Mouse (Mus musculus) CH12.LX (cell line): ENCODE results near the gene Hoxa11. TPM values are rescaled to one million over a fixed set of nuclear protein-coding genes. Genes with fewer than 3 reads are reported as not detected.

Source experiments
- DNase-seq: peaks from one replicate; pipeline ENCODE4 v3.0.0-alpha.2; 2013; ENCODE audit errors: extremely low read depth
- H3K27ac ChIP-seq: 2 replicates; pipeline ENCODE4 v1.5.1; 2012; ENCODE audit warnings: low read depth, mild to moderate bottlenecking, control low read depth, moderate library complexity; ENCODE audit not compliant: insufficient read depth
- H3K27me3 ChIP-seq: replicated peaks from 2 replicates; pipeline ENCODE3; 2012; ENCODE audit warnings: inconsistent platforms
- H3K36me3 ChIP-seq, 2 experiments: replicated peaks in 1 of 2; 2 replicates each; pipeline versions ENCODE3 to v1.6.1; 2012; ENCODE audit warnings: inconsistent platforms in 1 of 2, low read length in 1 of 2, mild to moderate bottlenecking in 1 of 2, mixed read lengths in 1 of 2, moderate library complexity in 1 of 2; ENCODE audit not compliant: control insufficient read depth in 1 of 2, insufficient read depth in 1 of 2
- H3K4me1 ChIP-seq, 2 experiments: 2 replicates each; pipeline ENCODE4 v1.6.1; 2012; ENCODE audit warnings: inconsistent platforms in 1 of 2, moderate library complexity in 1 of 2; ENCODE audit not compliant: insufficient read depth in 2 of 2, control insufficient read depth in 1 of 2
- H3K4me2 ChIP-seq: 2 replicates; pipeline ENCODE4 v1.6.1; 2012; ENCODE audit warnings: low read depth, mild to moderate bottlenecking, control low read depth; ENCODE audit not compliant: poor library complexity, insufficient read depth, severe bottlenecking
- H3K4me3 ChIP-seq, 3 experiments: fragments of 150-350 bp in 1 of 3; sonication (generic) in 1 of 3; replicated peaks in 1 of 3; 2 replicates each; pipeline versions ENCODE3 to v1.5.1; 2011 to 2012; ENCODE audit warnings: low read depth in 2 of 3, low read length in 2 of 3, mild to moderate bottlenecking in 2 of 3, moderate library complexity in 2 of 3, control low read depth in 1 of 3, improper control_type of control experiment in 1 of 3, inconsistent platforms in 1 of 3, mixed read lengths in 1 of 3; ENCODE audit not compliant: poor library complexity in 1 of 3
- H3K79me2 ChIP-seq: replicated peaks from 2 replicates; pipeline ENCODE4 v1.6.1; 2012; ENCODE audit warnings: mild to moderate bottlenecking, moderate library complexity; ENCODE audit not compliant: control insufficient read depth, poor library complexity, insufficient read depth, severe bottlenecking; ENCODE audit errors: extremely low read depth
- H3K9ac ChIP-seq: 2 replicates; pipeline ENCODE4 v1.6.1; 2012; ENCODE audit warnings: low read depth, mild to moderate bottlenecking, control low read depth, moderate library complexity; ENCODE audit not compliant: insufficient read depth
- H3K9me3 ChIP-seq: replicated peaks from 2 replicates; pipeline ENCODE3; 2012; ENCODE audit warnings: low read length, inconsistent platforms, mixed read lengths
- BHLHE40 ChIP-seq: IDR thresholded peaks from 2 replicates; pipeline ENCODE4 v1.6.1; 2011; ENCODE audit warnings: mild to moderate bottlenecking, low read depth, low read length, improper control_type of control experiment
- CHD1 ChIP-seq: IDR thresholded peaks from 2 replicates; pipeline ENCODE4 v1.6.1; 2012; ENCODE audit warnings: low read depth, low read length, improper control_type of control experiment, inconsistent platforms
- CHD2 ChIP-seq: IDR thresholded peaks from 2 replicates; pipeline ENCODE4 v1.6.1; 2011; ENCODE audit warnings: low read length, improper control_type of control experiment
- CTCF ChIP-seq, 2 experiments: IDR thresholded peaks in 1 of 2; conservative IDR thresholded peaks in 1 of 2; 2 replicates each; pipeline ENCODE4 v1.5.1; 2011 to 2012; ENCODE audit warnings: low read depth in 2 of 2, low read length in 2 of 2, improper control_type of control experiment in 1 of 2, inconsistent platforms in 1 of 2, mild to moderate bottlenecking in 1 of 2, moderate library complexity in 1 of 2
- E2F4 ChIP-seq: IDR thresholded peaks from 2 replicates; pipeline ENCODE4 v1.6.1; 2011; ENCODE audit warnings: low read depth, low read length, improper control_type of control experiment; ENCODE audit not compliant: insufficient replicate concordance
- ETS1 ChIP-seq: conservative IDR thresholded peaks from 2 replicates; pipeline ENCODE4 v1.6.1; 2012; ENCODE audit warnings: low read depth, mild to moderate bottlenecking, inconsistent platforms, low read length, improper control_type of control experiment, moderate library complexity
- GABPA ChIP-seq: IDR thresholded peaks from 2 replicates; pipeline ENCODE4 v1.6.1; 2012; ENCODE audit warnings: low read depth, low read length, improper control_type of control experiment, inconsistent platforms; ENCODE audit not compliant: insufficient replicate concordance
- JUN ChIP-seq: IDR thresholded peaks from 2 replicates; pipeline ENCODE4 v1.6.1; 2011; ENCODE audit warnings: low read depth, mild to moderate bottlenecking, low read length, improper control_type of control experiment, moderate library complexity; ENCODE audit not compliant: insufficient read depth
- JUND ChIP-seq: conservative IDR thresholded peaks from 2 replicates; pipeline ENCODE4 v1.6.1; 2011; ENCODE audit warnings: low read depth, low read length, improper control_type of control experiment
- KAT2A ChIP-seq: IDR thresholded peaks from 2 replicates; pipeline ENCODE4 v1.6.1; 2012; ENCODE audit warnings: low read length, improper control_type of control experiment, inconsistent platforms; ENCODE audit not compliant: insufficient replicate concordance
- MAFK ChIP-seq: IDR thresholded peaks from 2 replicates; pipeline ENCODE4 v1.6.1; 2011; ENCODE audit warnings: low read length, improper control_type of control experiment; ENCODE audit not compliant: insufficient replicate concordance
- MAZ ChIP-seq: IDR thresholded peaks from 2 replicates; pipeline ENCODE4 v1.6.1; 2012; ENCODE audit warnings: low read depth, mild to moderate bottlenecking, inconsistent platforms, low read length, improper control_type of control experiment, moderate library complexity
- MEF2A ChIP-seq: IDR thresholded peaks from 2 replicates; pipeline ENCODE4 v1.6.1; 2014; ENCODE audit warnings: low read depth, mild to moderate bottlenecking, inconsistent platforms, low read length, improper control_type of control experiment, borderline replicate concordance
- MXI1 ChIP-seq: IDR thresholded peaks from 2 replicates; pipeline ENCODE4 v1.6.1; 2011; ENCODE audit warnings: mild to moderate bottlenecking, low read depth, low read length, improper control_type of control experiment
- PAX5 ChIP-seq: IDR thresholded peaks from 2 replicates; pipeline ENCODE4 v1.6.1; 2012; ENCODE audit warnings: low read length, inconsistent platforms, mixed read lengths
- POLR2A ChIP-seq: IDR thresholded peaks from 2 replicates; pipeline ENCODE4 v1.6.1; 2011; ENCODE audit warnings: low read depth, mild to moderate bottlenecking, improper control_type of control experiment, low read length
- POLR2AphosphoS2 ChIP-seq: IDR thresholded peaks from 2 replicates; pipeline ENCODE4 v1.6.1; 2011; ENCODE audit warnings: low read depth, low read length, improper control_type of control experiment
- RCOR1 ChIP-seq: conservative IDR thresholded peaks from 2 replicates; pipeline ENCODE4 v1.6.1; 2012; ENCODE audit warnings: low read depth, mild to moderate bottlenecking, inconsistent platforms, low read length, improper control_type of control experiment
- SMC3 ChIP-seq: IDR thresholded peaks from 2 replicates; pipeline ENCODE4 v1.6.1; 2011; ENCODE audit warnings: low read depth, low read length, improper control_type of control experiment
- USF1 ChIP-seq: IDR thresholded peaks from 2 replicates; pipeline ENCODE4 v1.6.1; 2014; ENCODE audit warnings: low read depth, mild to moderate bottlenecking, inconsistent platforms, low read length, improper control_type of control experiment
- USF2 ChIP-seq: conservative IDR thresholded peaks from 2 replicates; pipeline ENCODE4 v1.6.1; 2011; ENCODE audit warnings: low read depth, low read length, improper control_type of control experiment
- ZC3H11A ChIP-seq: IDR thresholded peaks from 2 replicates; pipeline ENCODE4 v1.6.1; 2012; ENCODE audit warnings: low read depth, mild to moderate bottlenecking, inconsistent platforms, low read length, improper control_type of control experiment
- ZKSCAN1 ChIP-seq: IDR thresholded peaks from 2 replicates; pipeline ENCODE4 v1.6.1; 2012; ENCODE audit warnings: low read depth, inconsistent platforms, low read length, improper control_type of control experiment, borderline replicate concordance
- ZNF384 ChIP-seq: IDR thresholded peaks from 2 replicates; pipeline ENCODE4 v1.6.1; 2012; ENCODE audit warnings: low read depth, low read length, improper control_type of control experiment, inconsistent platforms
- dilution Hi-C: fragments of 300-500 bp; cut with MboI; formaldehyde crosslinking; loops from 2 replicates; pipeline ENCODE4 v1.14.3; 2020; ENCODE audit warnings: low sequenced_read_pairs; ENCODE audit not compliant: extremely low pct_unique_long_range_greater_than_20kb, extremely low pct_ligation_motif_present
- in situ Hi-C: fragments of 300-500 bp; cut with MboI; formaldehyde crosslinking; loops from 3 replicates; pipeline ENCODE4 v1.14.3; 2019; ENCODE audit warnings: low sequenced_read_pairs, low pct_ligation_motif_present, low pct_unique_long_range_greater_than_20kb, mixed read lengths
- polyA plus RNA-seq: library from polyadenylated mRNA; unstranded; fragments of >175 nt; gene quantifications from 2 replicates; pipeline ENCODE4 v1.2.1, GENCODE M21; 2012; ENCODE audit warnings: low read depth; ENCODE audit not compliant: insufficient read length
- total RNA-seq, 2 experiments: library from RNA; depleted of rRNA; stranded (reverse); fragments of 300-350 nt in 1 of 2; fragments of >200 nt in 1 of 2; gene quantifications; 2 replicates each; pipeline ENCODE4 v1.2.3; 2012 to 2014

The Hoxa11 gene
- total and polyA plus RNA-seq, 3 experiments = not detected

DNA sequence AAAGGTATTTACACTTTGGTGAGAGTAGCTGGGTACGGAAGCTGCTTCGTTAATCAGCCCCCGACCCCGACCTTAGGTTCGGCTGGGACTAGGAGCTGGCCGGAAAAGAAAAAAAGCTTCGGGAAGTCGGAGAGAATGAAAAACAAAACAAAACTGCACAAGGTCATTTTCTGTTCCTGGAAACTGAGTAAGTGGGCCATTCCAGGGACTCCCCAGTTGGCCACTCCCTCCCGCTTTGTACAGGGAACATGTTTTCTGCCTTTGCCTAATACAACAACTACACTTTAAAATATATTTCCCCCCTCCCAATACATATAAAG, 21.0 kb upstream of the Hoxa11 start:
- Histone ChIP-seq H3K36me3 (no peaks in the 10 kb centered on the region), H3K4me1 (peaks cover 0 to 7% of the 10 kb centered on the region in 2 experiments; a peak in 2 of 4 replicates), H3K79me2 (no peaks in the 10 kb centered on the region), H3K4me3 (no peak overlapping the region), H3K27ac (no peak overlapping the region), H3K9ac (no peak overlapping the region), H3K9me3 (no peaks in the 10 kb centered on the region), H3K4me2 (no peak overlapping the region), H3K27me3 (peaks cover 17% of the 10 kb centered on the region)
- dilution Hi-C loops = no loop called here
- DNase-seq = no peak
- TF ChIP-seq CHD1 (no peak), BHLHE40 (no peak), ETS1 (no peak), CHD2 (no peak), USF2 (no peak), GABPA (no peak), E2F4 (no peak), JUN (no peak), USF1 (no peak), MXI1 (no peak), PAX5 (no peak), SMC3 (no peak)
- in situ Hi-C loops = loop anchor here (10.0 to 25.0 kb wide), 2 partner anchors 568 to 646 kb away; no protein-coding TSS in a partner anchor

DNA sequence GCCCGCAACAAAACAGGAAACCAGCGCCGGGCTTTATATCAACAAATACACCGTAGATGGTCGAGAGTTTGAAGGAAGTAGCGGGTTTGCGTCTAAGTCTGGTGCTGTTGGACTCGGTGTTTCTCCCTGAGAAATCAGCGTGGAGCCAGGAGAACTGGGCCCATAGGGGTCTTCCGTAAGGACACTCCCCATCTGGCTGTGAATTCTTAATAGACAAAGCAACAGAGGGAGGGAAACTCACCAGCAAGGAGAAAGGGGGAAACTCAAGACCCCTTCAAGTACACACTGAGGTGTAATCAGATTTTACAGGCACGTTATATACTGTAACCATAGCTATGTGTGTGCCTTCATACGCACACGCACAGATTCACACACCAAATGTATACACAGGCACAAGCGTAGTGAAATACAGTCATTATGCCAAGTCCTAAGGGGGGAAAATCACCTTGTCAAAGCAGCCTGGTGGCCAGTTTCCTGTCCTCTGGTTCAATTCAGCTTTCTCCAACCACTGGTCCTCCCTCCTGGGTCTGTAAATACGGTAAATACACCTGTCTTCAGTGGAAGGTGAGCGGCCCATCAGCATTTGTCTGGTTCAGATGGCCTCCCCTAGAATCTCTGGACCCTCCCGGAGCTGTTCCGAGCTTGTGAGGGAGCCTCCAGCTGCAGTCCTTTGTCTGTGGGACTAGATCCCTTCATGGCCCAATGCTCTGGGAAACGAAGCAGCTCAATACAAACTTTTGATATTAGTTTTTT, 20.5 kb upstream of the Hoxa11 start:
- Histone ChIP-seq H3K9ac (no peak overlapping the region), H3K9me3 (no peaks in the 10 kb centered on the region), H3K36me3 (no peaks in the 10 kb centered on the region), H3K27ac (no peak overlapping the region), H3K79me2 (no peaks in the 10 kb centered on the region), H3K4me3 (no peak overlapping the region), H3K27me3 (peaks cover 20% of the 10 kb centered on the region), H3K4me1 (peaks cover 0 to 7% of the 10 kb centered on the region in 2 experiments; a peak in 2 of 4 replicates), H3K4me2 (no peak overlapping the region)
- dilution Hi-C loops (no loop called here), in situ Hi-C loops (loop anchor here (10.0 to 25.0 kb wide), 2 partner anchors 569 to 646 kb away; no protein-coding TSS in a partner anchor)
- TF ChIP-seq ZC3H11A (no peak), MEF2A (no peak), POLR2AphosphoS2 (no peak), ZKSCAN1 (no peak), ZNF384 (no peak), POLR2A (no peak), JUND (no peak), MAZ (no peak), CTCF (conservative IDR thresholded peaks at IDR 0.05 in 1 of 2, IDR thresholded peaks at IDR 0.05 in 1 of 2; ENCODE audit: low read depth in 2 of 2, low read length in 2 of 2) (no peak), GABPA (no peak), RCOR1 (no peak), KAT2A (no peak), JUN (no peak), MAFK (no peak), CHD2 (no peak), USF1 (no peak)
- no peak for DNase-seq
